Mouse (Mus musculus) spleen, adult 2 months (tissue): ENCODE measurements around the gene Grasp. TPM values are rescaled to one million over a fixed set of nuclear protein-coding genes. Genes with fewer than 3 reads are reported as not detected.

Experiments used
- DNase-seq, 2 experiments: peaks; one replicate each; pipeline versions ENCODE4 v3.0.0 to v3.0.0-alpha.2; 2012 to 2021; ENCODE audit warnings: low spot score in 2 of 2, low read depth in 1 of 2
- H3K27ac ChIP-seq: fragments of 200-500 bp; 2 replicates; pipeline ENCODE4 v1.5.1; 2012; ENCODE audit warnings: low read length, inconsistent platforms; ENCODE audit not compliant: insufficient read depth
- H3K27me3 ChIP-seq: fragments of 200-500 bp; 2 replicates; pipeline ENCODE4 v1.6.1; 2012; ENCODE audit warnings: mild to moderate bottlenecking, moderate library complexity, low read length, inconsistent platforms; ENCODE audit not compliant: control insufficient read depth, insufficient read depth
- H3K36me3 ChIP-seq: fragments of 200-500 bp; 2 replicates; pipeline ENCODE4 v1.6.1; 2012; ENCODE audit warnings: mild to moderate bottlenecking, low read length, inconsistent platforms; ENCODE audit not compliant: control insufficient read depth, insufficient read depth
- H3K4me1 ChIP-seq: fragments of 200-500 bp; 2 replicates; pipeline ENCODE4 v1.6.1; 2011; ENCODE audit warnings: inconsistent platforms; ENCODE audit not compliant: control insufficient read depth, insufficient read depth, insufficient read length
- H3K4me3 ChIP-seq: fragments of 200-500 bp; 2 replicates; pipeline ENCODE4 v1.5.1; 2011; ENCODE audit warnings: mild to moderate bottlenecking, inconsistent platforms; ENCODE audit not compliant: insufficient read depth, insufficient read length; ENCODE audit errors: extremely low read depth
- CTCF ChIP-seq: fragments of 200-500 bp; IDR thresholded peaks from 2 replicates; pipeline ENCODE4 v1.5.1; 2011; ENCODE audit warnings: mild to moderate bottlenecking, inconsistent platforms; ENCODE audit not compliant: insufficient read depth, insufficient read length, insufficient replicate concordance; ENCODE audit errors: extremely low read depth
- POLR2A ChIP-seq: fragments of 200-500 bp; IDR thresholded peaks from 2 replicates; pipeline ENCODE4 v1.6.1; 2011; ENCODE audit warnings: low read depth, low read length, inconsistent platforms
- WGBS: fragments of 180-500 bp; shearing (Covaris S2); methylation state at CpG from one replicate; pipeline ENCODE4 v1.1.7; 2018; 5-methylcytosine and 5-hydroxymethylcytosine counted together
- polyA plus RNA-seq: library from polyadenylated mRNA; depleted of rRNA; stranded (reverse); fragments of >200 nt; gene quantifications from 2 replicates; pipeline ENCODE4 v1.2.3, GENCODE M21; 2012

Grasp gene
- polyA plus RNA-seq, 1 experiment: 5.6 TPM

GRCm38 (mm10) chr15:101227971-101228370 lies 4.0 kb downstream of the Grasp start:
- no peaks in the 10 kb centered on the region; the same call in 1 of the 2 replicates for H3K27me3 ChIP-seq
- H3K4me1 ChIP-seq: peaks cover 14% of the 10 kb centered on the region
- WGBS: 38% methylated on average over 7 of the region's 7 CpGs
- peak overlapping the region; percentile 19; the same call in 1 of the 2 replicates for H3K27ac ChIP-seq
- no peak for DNase-seq
- no peaks in the 10 kb centered on the region; the same call in 1 of the 2 replicates for H3K36me3 ChIP-seq
- TF ChIP-seq CTCF: no peak
- TF ChIP-seq POLR2A: no peak
- H3K4me3 ChIP-seq: no peak overlapping the region

DNA sequence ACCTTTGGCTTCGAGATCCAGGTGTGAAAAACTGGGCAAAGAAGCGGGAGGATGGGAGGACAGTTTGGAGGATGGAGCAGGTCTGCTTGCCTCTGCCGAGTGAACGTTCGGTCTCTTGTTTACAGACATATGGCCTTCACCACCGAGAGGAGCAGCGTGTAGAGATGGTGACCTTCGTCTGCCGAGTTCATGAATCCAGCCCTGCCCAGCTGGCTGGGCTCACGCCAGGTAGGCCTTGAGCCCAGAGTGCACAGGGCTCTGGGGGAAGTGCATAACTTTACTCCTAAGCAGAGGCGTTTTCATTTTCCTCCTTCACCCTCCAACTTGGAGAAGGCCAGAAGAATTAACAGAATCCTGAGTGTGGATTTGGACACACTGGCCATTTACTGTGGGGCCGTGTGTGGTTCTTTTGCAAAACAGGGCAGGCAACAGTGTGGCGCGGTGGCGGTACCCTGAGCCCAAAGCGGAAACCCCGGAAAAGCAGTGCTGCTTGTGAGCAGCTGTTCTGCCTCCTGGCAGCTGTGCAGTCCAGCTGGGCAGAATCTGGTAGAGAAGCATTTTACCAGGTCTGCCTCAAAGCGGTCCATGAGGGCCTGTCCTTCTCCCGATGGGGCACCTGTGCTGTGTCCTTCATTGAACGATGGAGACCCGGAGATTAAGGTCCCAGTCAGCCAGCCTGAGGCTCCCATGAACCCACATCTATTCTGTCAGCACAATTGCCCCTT lies 5.0 kb downstream of the Grasp start:
- whole genome bisulfite sequencing: 87% methylated on average over 21 of the region's 21 CpGs
- Histone ChIP-seq H3K27me3 (no peaks in the 10 kb centered on the region; the same call in 1 of the 2 replicates), H3K27ac (no peak overlapping the region), H3K4me3 (no peak overlapping the region), H3K4me1 (peaks cover 5% of the 10 kb centered on the region), H3K36me3 (no peaks in the 10 kb centered on the region; the same call in 1 of the 2 replicates)
- TF ChIP-seq CTCF (no peak), POLR2A (no peak)
- no peak for DNase-seq

GRCm38 (mm10) chr15:101230503-101230902 lies 6.5 kb downstream of the Grasp start:
- WGBS: 94% methylated on average over 19 of the region's 19 CpGs
- H3K27ac ChIP-seq: no peak overlapping the region
- no peak for DNase-seq
- H3K4me1 ChIP-seq: no peaks in the 10 kb centered on the region; the same call in 1 of the 2 replicates
- no peak for TF ChIP-seq CTCF
- TF ChIP-seq POLR2A: no peak
- no peaks in the 10 kb centered on the region; the same call in 1 of the 2 replicates for H3K27me3 ChIP-seq
- H3K4me3 ChIP-seq: no peak overlapping the region
- H3K36me3 ChIP-seq: no peaks in the 10 kb centered on the region; the same call in 1 of the 2 replicates

- Histone ChIP-seq H3K36me3 (no peaks in the 10 kb centered on the region; the same call in 1 of the 2 replicates), H3K4me1 (no peaks in the 10 kb centered on the region; the same call in 1 of the 2 replicates), H3K27me3 (no peaks in the 10 kb centered on the region), H3K4me3 (no peak overlapping the region), H3K27ac (no peak overlapping the region)
- peak in 1 of 2 experiments; percentile 54 for DNase-seq
- no peak for TF ChIP-seq POLR2A
- TF ChIP-seq CTCF: peak; percentile 23; the same call in 1 of the 2 replicates
- WGBS: 86% methylated on average over 23 of the region's 23 CpGs
Observed at GRCm38 (mm10) chr15:101230995-101231647, 7.1 kb downstream of the Grasp start.

GRCm38 (mm10) chr15:101231648-101232180 lies 7.7 kb downstream of the Grasp start:
- Histone ChIP-seq H3K4me1 (no peaks in the 10 kb centered on the region; the same call in 1 of the 2 replicates), H3K4me3 (no peak overlapping the region), H3K36me3 (no peaks in the 10 kb centered on the region; the same call in 1 of the 2 replicates), H3K27me3 (no peaks in the 10 kb centered on the region), H3K27ac (no peak overlapping the region)
- TF ChIP-seq POLR2A: no peak
- no peak for TF ChIP-seq CTCF
- 96% methylated on average over 56 of the region's 56 CpGs for WGBS
- no peak for DNase-seq

DNA sequence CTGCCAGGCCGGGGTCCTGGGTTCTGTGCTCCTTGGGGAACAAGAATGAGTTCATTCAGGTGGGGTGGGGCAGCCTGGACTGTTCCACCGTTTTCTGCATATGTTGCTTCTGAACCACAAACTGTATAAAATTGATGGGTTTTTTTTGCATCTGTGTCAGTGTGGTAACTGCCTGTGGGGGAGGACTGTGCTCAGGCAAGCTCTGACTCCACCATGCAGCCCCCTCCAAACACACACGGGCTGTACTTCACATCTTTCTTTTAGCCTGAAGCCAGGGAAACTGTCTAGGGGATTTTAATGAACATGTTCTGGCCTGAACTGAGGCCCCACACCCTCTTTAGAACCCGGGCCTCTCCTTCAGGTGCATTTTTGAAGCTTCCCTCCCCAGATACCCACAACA lies 8.6 kb downstream of the Grasp start:
- Histone ChIP-seq H3K4me3 (no peak overlapping the region), H3K36me3 (no peaks in the 10 kb centered on the region; the same call in 1 of the 2 replicates), H3K4me1 (no peaks in the 10 kb centered on the region; the same call in 1 of the 2 replicates), H3K27ac (no peak overlapping the region), H3K27me3 (no peaks in the 10 kb centered on the region)
- no peak for DNase-seq
- 56% methylated on average over 4 of the region's 4 CpGs for WGBS
- no peak for TF ChIP-seq CTCF
- TF ChIP-seq POLR2A: no peak
